Mouse (Mus musculus): ENCODE data around the gene Efna5.

DNA sequence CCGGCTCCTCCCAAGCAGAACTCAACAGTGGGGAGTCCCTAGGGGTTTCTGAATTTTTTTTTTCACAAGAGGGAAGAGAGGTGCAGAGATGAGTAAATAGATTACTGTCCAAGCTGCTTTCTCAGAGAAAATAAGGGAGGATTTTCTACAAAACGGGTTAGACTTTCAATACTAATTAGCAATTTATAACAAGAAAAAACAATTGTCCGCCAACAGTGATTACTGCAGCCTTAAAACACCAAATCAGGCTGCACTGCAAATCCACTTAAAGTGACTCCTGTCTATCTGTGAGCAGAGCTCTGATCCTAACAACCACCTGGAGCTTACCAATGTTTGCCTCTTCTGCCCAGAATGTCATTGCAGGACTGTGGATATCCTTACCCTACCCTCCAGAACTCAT, 18.1 kb downstream of the Efna5 start:
- no peak for TF ChIP-seq CTCF (IDR thresholded peaks at IDR 0.05; ENCODE audit: borderline replicate concordance, insufficient read depth, low read length)
- TF ChIP-seq POLR2A (IDR thresholded peaks at IDR 0.05; ENCODE audit: low read depth, low read length) = no peak
